Mouse (Mus musculus): ENCODE measurements around the gene Mpzl2. TPM values are rescaled to one million over a fixed set of nuclear protein-coding genes. Genes with fewer than 3 reads are reported as not detected.
A peak's percentile ranks its signal among the peaks of the same experiment; 100 is the strongest.
"Not testable (repeated sequence)": the region's sequence is repeated elsewhere in the genome, so short reads cannot be mapped to it uniquely, and the experiment has no call there.

Gene Mpzl2
- polyA plus RNA-seq, 1 experiment from 2014 or later, result 9.0 TPM

- H3K9me3 ChIP-seq (replicated peaks), result no peaks in the 10 kb centered on the region
- H3K36me3 ChIP-seq (replicated peaks), result no peaks in the 10 kb centered on the region
- H3K9ac ChIP-seq, result no peak overlapping the region
- H3K27ac ChIP-seq (replicated peaks), result no peak overlapping the region
- H3K4me2 ChIP-seq, result no peak overlapping the region
- WGBS (ENCODE audit: insufficient replicate concordance), result 43% methylated on average over 2 of the region's 2 CpGs
- peaks cover 30% of the 10 kb centered on the region; the same call in 1 of the 2 replicates for H3K27me3 ChIP-seq
- no peak for ATAC-seq (ENCODE audit: insufficient read depth)
- H3K4me1 ChIP-seq (replicated peaks), result 0 out of 2 replicates have a peak, but pooled peaks cover 7% of the 10 kb centered on the region
- no peak overlapping the region for H3K4me3 ChIP-seq (replicated peaks)
Measured at GRCm38 (mm10) chr9:45032261-45032660, 7.3 kb upstream of the Mpzl2 start.

DNA sequence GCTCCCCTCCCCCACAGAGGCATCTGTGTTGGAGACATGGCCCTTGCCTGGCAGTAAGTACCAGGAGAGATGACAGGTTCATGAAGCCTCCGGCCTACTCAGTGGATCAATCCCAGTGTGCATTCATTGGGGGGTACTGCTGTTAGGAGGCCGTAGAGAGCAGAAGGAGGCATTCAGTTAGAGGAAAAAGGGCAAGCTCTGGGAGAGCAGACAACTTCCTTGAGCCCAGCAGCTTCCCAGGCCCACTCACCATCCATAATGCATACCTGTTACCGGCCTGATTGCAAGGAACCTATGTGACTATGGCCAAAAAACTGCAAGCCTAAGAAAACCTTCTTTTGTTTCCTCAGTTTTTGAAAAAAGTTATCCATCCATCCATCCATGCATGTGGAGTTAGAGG is 5.1 kb upstream of the Mpzl2 start:
- ATAC-seq (ENCODE audit: insufficient read depth), result no peak
- Histone ChIP-seq H3K4me3 (replicated peaks) (no peak overlapping the region), H3K36me3 (replicated peaks) (no peaks in the 10 kb centered on the region), H3K27ac (replicated peaks) (no peak overlapping the region), H3K27me3 (peaks cover 29% of the 10 kb centered on the region), H3K4me2 (no peak overlapping the region), H3K9me3 (replicated peaks) (no peaks in the 10 kb centered on the region), H3K4me1 (replicated peaks) (0 out of 2 replicates have a peak, but pooled peaks cover under 1% of the 10 kb centered on the region), H3K9ac (no peak overlapping the region)
- 48% methylated on average over 3 of the region's 3 CpGs for WGBS (ENCODE audit: insufficient replicate concordance)

DNA sequence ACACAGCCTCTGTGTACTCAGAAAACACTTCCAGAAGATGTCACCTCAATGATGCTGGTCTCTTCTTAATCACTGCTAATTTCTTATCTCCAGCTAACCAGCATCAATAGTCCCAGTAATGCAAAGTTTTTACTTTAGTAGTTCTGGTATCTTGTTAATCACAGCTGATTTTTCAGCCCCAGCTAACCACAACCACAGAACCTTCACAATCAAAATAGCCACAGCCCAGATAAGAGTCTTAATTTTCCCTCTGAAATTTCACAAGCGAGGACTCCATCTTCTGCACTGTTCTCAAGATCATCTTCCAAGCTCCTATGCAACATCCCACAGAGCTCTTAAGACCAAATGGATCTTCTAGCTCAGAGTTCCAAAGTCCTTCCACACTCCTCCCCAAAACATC is 1.8 kb upstream of the Mpzl2 start:
- not testable (repeated sequence) for H3K4me1 ChIP-seq (replicated peaks); H3K36me3 ChIP-seq (replicated peaks); H3K9ac ChIP-seq; H3K9me3 ChIP-seq (replicated peaks); H3K27ac ChIP-seq (replicated peaks); ATAC-seq (ENCODE audit: insufficient read depth); H3K4me3 ChIP-seq (replicated peaks); H3K4me2 ChIP-seq
- 27% methylated on average over 1 of the region's 1 CpGs for WGBS (ENCODE audit: insufficient replicate concordance)
- H3K27me3 ChIP-seq, result peaks cover 47% of the 10 kb centered on the region

GRCm38 (mm10) chr9:45040066-45040845 is 657 bp downstream of the Mpzl2 start:
- 8% methylated on average over 14 of the region's 14 CpGs for WGBS (ENCODE audit: insufficient replicate concordance)
- ATAC-seq (ENCODE audit: insufficient read depth), result no peak
- Histone ChIP-seq H3K9ac (no peak overlapping the region), H3K27ac (replicated peaks) (peak overlapping the region; percentile 81), H3K36me3 (replicated peaks) (0 out of 2 replicates have a peak, but pooled peaks cover 2% of the 10 kb centered on the region), H3K4me1 (replicated peaks) (0 out of 2 replicates have a peak, but pooled peaks cover 10% of the 10 kb centered on the region), H3K27me3 (peaks cover 65% of the 10 kb centered on the region), H3K4me3 (replicated peaks) (peak overlapping the region; percentile 19), H3K9me3 (replicated peaks) (no peaks in the 10 kb centered on the region), H3K4me2 (peak overlapping the region; percentile 50)

- no peak overlapping the region for H3K9ac ChIP-seq
- H3K27me3 ChIP-seq, result peaks cover 65% of the 10 kb centered on the region
- peak overlapping the region; percentile 50 for H3K4me2 ChIP-seq
- ATAC-seq (ENCODE audit: insufficient read depth), result peak; percentile 13; the same call in 1 of the 2 replicates
- H3K27ac ChIP-seq (replicated peaks), result peak overlapping the region; percentile 61
- peak overlapping the region; percentile 19; the same call in 1 of the 2 replicates for H3K4me3 ChIP-seq (replicated peaks)
- 0 out of 2 replicates have a peak, but pooled peaks cover 10% of the 10 kb centered on the region for H3K4me1 ChIP-seq (replicated peaks)
- WGBS (ENCODE audit: insufficient replicate concordance), result 18% methylated on average over 16 of the region's 17 CpGs
- H3K36me3 ChIP-seq (replicated peaks), result 0 out of 2 replicates have a peak, but pooled peaks cover 2% of the 10 kb centered on the region
- no peaks in the 10 kb centered on the region for H3K9me3 ChIP-seq (replicated peaks)
Measured at GRCm38 (mm10) chr9:45041131-45041838, 1.7 kb downstream of the Mpzl2 start.

- Histone ChIP-seq H3K4me2 (peak overlapping the region; percentile 39), H3K27ac (replicated peaks) (peak overlapping the region; percentile 74)
- WGBS (ENCODE audit: insufficient replicate concordance), result 2% methylated on average over 20 of the region's 20 CpGs
Measured at GRCm38 (mm10) chr9:45042056-45042720, 2.6 kb downstream of the Mpzl2 start.

GRCm38 (mm10) chr9:45042947-45043346 is 3.3 kb downstream of the Mpzl2 start:
- Histone ChIP-seq H3K4me1 (replicated peaks) (0 out of 2 replicates have a peak, but pooled peaks cover 10% of the 10 kb centered on the region), H3K4me3 (replicated peaks) (peak overlapping the region; percentile 41), H3K27ac (replicated peaks) (peak overlapping the region; percentile 74), H3K9ac (no peak overlapping the region), H3K27me3 (peaks cover 63% of the 10 kb centered on the region), H3K9me3 (replicated peaks) (no peaks in the 10 kb centered on the region), H3K4me2 (peak overlapping the region; percentile 39), H3K36me3 (replicated peaks) (0 out of 2 replicates have a peak, but pooled peaks cover 6% of the 10 kb centered on the region)
- no peak for ATAC-seq (ENCODE audit: insufficient read depth)
- WGBS (ENCODE audit: insufficient replicate concordance), result 3% methylated on average over 10 of the region's 10 CpGs

More at GRCm38 (mm10) chr9:45042056-45042720, 2.6 kb downstream of the Mpzl2 start:
- H3K9me3 ChIP-seq (replicated peaks), result no peaks in the 10 kb centered on the region
- H3K9ac ChIP-seq, result no peak overlapping the region
- 0 out of 2 replicates have a peak, but pooled peaks cover 10% of the 10 kb centered on the region for H3K4me1 ChIP-seq (replicated peaks)
- H3K4me3 ChIP-seq (replicated peaks), result peak overlapping the region; percentile 41
- H3K36me3 ChIP-seq (replicated peaks), result 0 out of 2 replicates have a peak, but pooled peaks cover 6% of the 10 kb centered on the region
- ATAC-seq (ENCODE audit: insufficient read depth), result peak; percentile 87
- peaks cover 63% of the 10 kb centered on the region for H3K27me3 ChIP-seq

DNA sequence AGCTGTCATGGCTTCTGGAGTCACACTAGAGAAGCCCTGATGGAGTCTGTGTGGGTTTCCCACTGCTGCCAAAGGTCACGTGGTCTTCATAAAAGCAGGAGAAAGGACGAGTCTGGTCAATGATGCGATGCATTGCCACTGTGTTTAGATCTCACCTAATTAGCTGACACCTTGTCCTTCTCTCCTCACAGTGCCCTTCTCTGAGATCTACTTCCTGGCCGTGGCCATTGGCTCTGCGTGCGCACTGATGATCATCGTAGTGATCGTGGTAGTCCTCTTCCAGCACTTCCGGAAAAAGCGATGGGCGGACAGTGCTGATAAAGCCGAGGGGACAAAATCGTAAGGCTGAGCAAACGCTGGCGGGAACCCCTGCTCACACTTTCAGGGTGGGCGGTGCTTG is 7.4 kb downstream of the Mpzl2 start:
- no peaks in the 10 kb centered on the region for H3K9me3 ChIP-seq (replicated peaks)
- H3K4me3 ChIP-seq (replicated peaks), result no peak overlapping the region
- H3K27ac ChIP-seq (replicated peaks), result no peak overlapping the region
- H3K9ac ChIP-seq, result no peak overlapping the region
- H3K4me2 ChIP-seq, result no peak overlapping the region
- WGBS (ENCODE audit: insufficient replicate concordance), result 56% methylated on average over 16 of the region's 16 CpGs
- H3K27me3 ChIP-seq, result peaks cover 27% of the 10 kb centered on the region
- H3K4me1 ChIP-seq (replicated peaks), result 0 out of 2 replicates have a peak, but pooled peaks cover 4% of the 10 kb centered on the region
- H3K36me3 ChIP-seq (replicated peaks), result 0 out of 2 replicates have a peak, but pooled peaks cover 9% of the 10 kb centered on the region
- no peak for ATAC-seq (ENCODE audit: insufficient read depth)

- Histone ChIP-seq H3K36me3 (replicated peaks) (0 out of 2 replicates have a peak, but pooled peaks cover 9% of the 10 kb centered on the region), H3K4me3 (replicated peaks) (no peak overlapping the region), H3K9ac (no peak overlapping the region), H3K27me3 (peaks cover 14% of the 10 kb centered on the region), H3K4me2 (no peak overlapping the region), H3K9me3 (replicated peaks) (no peaks in the 10 kb centered on the region), H3K4me1 (replicated peaks) (0 out of 2 replicates have a peak, but pooled peaks cover 1% of the 10 kb centered on the region), H3K27ac (replicated peaks) (no peak overlapping the region)
- ATAC-seq (ENCODE audit: insufficient read depth), result no peak
- 19% methylated on average over 4 of the region's 4 CpGs for WGBS (ENCODE audit: insufficient replicate concordance)
Measured at GRCm38 (mm10) chr9:45048511-45048910, 8.9 kb downstream of the Mpzl2 start.

DNA sequence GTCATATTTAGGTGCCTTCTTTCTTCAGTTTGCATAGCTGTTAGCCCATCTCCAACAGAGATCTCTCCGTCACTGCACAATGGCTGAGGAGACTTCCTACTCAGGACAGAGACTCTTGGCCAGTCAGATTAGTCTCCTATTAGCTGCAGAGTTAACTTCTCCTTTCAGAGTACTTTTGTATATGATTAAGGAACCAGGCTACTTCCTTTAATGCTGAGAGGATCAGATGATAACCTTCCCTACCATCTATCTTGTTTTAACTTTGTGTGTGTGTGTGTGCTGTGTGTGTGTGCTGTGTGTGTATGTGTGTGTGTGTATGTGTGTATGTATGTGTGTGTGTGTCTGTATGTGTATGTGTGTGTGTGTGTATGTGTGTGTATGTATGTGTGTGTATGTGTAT is 10.1 kb downstream of the Mpzl2 start:
- WGBS (ENCODE audit: insufficient replicate concordance), result 33% methylated on average over 1 of the region's 1 CpGs

More for the DNA sequence above, 10.1 kb downstream of the Mpzl2 start:
- H3K36me3 ChIP-seq (replicated peaks), result 0 out of 2 replicates have a peak, but pooled peaks cover 9% of the 10 kb centered on the region
- no peaks in the 10 kb centered on the region for H3K9me3 ChIP-seq (replicated peaks)
- H3K27ac ChIP-seq (replicated peaks), result no peak overlapping the region
- peaks cover 11% of the 10 kb centered on the region for H3K27me3 ChIP-seq
- H3K4me2 ChIP-seq, result no peak overlapping the region
- no peaks in the 10 kb centered on the region for H3K4me1 ChIP-seq (replicated peaks)
- no peak for ATAC-seq (ENCODE audit: insufficient read depth)
- no peak overlapping the region for H3K9ac ChIP-seq
- no peak overlapping the region for H3K4me3 ChIP-seq (replicated peaks)
